Mouse (Mus musculus) G1E (cell line): Measurements from ENCODE around the gene Cacna1a. TPM values are rescaled to one million over a fixed set of nuclear protein-coding genes. Genes with fewer than 3 reads are reported as not detected.

Source experiments
- ATAC-seq: 2 replicates; pipeline ENCODE4 v1.8.0; 2016; ENCODE audit warnings: mild to moderate bottlenecking; ENCODE audit not compliant: insufficient number of reproducible peaks, poor library complexity, low FRiP score, severe bottlenecking; ENCODE audit errors: extremely low read depth
- DNase-seq: peaks from one replicate; pipeline ENCODE4 v3.0.0; 2012; ENCODE audit warnings: low spot score
- H3K27me3 ChIP-seq: 2 replicates; pipeline ENCODE4 v1.6.1; 2012; ENCODE audit warnings: mild to moderate bottlenecking, low read length, inconsistent platforms; ENCODE audit not compliant: insufficient read depth
- H3K36me3 ChIP-seq: replicated peaks from 2 replicates; pipeline ENCODE3; 2012; ENCODE audit warnings: mild to moderate bottlenecking, inconsistent platforms
- H3K4me1 ChIP-seq: 2 replicates; pipeline ENCODE4 v1.6.1; 2012; ENCODE audit warnings: low read depth, low read length, inconsistent platforms, mixed read lengths; ENCODE audit not compliant: insufficient read depth
- H3K4me3 ChIP-seq: 2 replicates; pipeline ENCODE4 v1.5.1; 2012; ENCODE audit warnings: low read depth, mild to moderate bottlenecking, inconsistent platforms, low read length, moderate library complexity, mixed read lengths
- H3K9me3 ChIP-seq: replicated peaks from 2 replicates; pipeline ENCODE4 v1.6.1; 2012; ENCODE audit warnings: inconsistent platforms
- CTCF ChIP-seq: IDR thresholded peaks from 2 replicates; pipeline ENCODE4 v1.5.1; 2012; ENCODE audit warnings: low read depth, low read length, inconsistent platforms, mixed read lengths
- GATA1 ChIP-seq: IDR thresholded peaks from 2 replicates; pipeline ENCODE4 v1.6.1; 2012; ENCODE audit warnings: borderline replicate concordance, low read length, inconsistent platforms, mixed read lengths
- GATA2 ChIP-seq: IDR thresholded peaks from 2 replicates; pipeline ENCODE4 v1.6.1; 2012; ENCODE audit warnings: low read depth, low read length, inconsistent platforms, borderline replicate concordance
- POLR2AphosphoS5 ChIP-seq: IDR thresholded peaks from 2 replicates; pipeline ENCODE4 v1.6.1; 2012; ENCODE audit warnings: low read depth, low read length, inconsistent platforms; ENCODE audit not compliant: insufficient replicate concordance
- TAL1 ChIP-seq: conservative IDR thresholded peaks from 2 replicates; pipeline ENCODE4 v1.6.1; 2012; ENCODE audit warnings: low read depth, low read length, inconsistent platforms, mixed read lengths
- polyA plus RNA-seq: library from polyadenylated mRNA; stranded (reverse); fragments of >175 nt; gene quantifications from 2 replicates; pipeline ENCODE4 v1.2.3, GENCODE M21; 2012
- total RNA-seq, 2 experiments: library from RNA; stranded (forward) in 1 of 2; stranded (reverse) in 1 of 2; fragments of 200-1000 nt in 1 of 2; fragments of >200 nt in 1 of 2; fragmentation: Nextera tagmentation in 1 of 2; gene quantifications; 2 replicates each; pipeline ENCODE4 v1.2.3; 2014 to 2017

Gene Cacna1a
- total and polyA plus RNA-seq, 3 experiments, result 0.23 to 31.7 (median 1.0) TPM

DNA sequence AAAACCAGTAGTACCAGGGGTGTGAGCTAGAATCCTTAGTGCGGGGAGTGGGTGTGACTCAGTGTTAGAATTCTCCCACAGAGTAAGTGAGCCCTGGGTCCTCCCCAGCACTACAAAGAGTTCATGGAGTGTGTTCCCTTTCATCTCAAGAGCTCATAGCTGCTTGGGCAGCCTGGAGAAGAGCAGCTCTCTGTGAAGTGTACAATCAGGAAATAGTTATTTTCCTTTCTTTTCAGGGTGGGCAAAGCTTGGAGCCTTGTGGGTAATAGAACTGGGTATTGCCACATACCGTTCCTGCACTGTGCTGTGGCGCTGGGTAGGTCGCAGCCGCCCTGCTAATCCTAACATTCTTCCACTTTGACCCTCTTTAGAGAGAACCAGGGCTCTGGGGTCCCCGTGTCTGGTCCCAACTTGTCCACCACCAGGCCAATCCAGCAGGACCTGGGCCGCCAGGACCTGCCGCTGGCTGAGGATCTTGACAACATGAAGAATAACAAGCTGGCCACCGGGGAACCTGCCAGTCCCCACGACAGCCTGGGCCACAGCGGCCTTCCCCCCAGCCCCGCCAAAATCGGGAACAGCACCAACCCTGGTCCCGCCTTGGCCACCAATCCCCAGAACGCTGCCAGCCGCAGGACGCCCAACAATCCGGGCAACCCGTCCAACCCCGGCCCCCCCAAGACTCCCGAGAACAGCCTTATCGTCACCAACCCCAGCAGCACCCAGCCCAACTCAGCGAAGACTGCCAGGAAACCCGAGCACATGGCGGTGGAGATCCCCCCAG is 177.5 kb downstream of the Cacna1a start:
- no peak for DNase-seq
- no peak overlapping the region for H3K4me3 ChIP-seq
- H3K4me1 ChIP-seq, result peaks cover 12% of the 10 kb centered on the region
- H3K36me3 ChIP-seq, result no peaks in the 10 kb centered on the region
- ATAC-seq, result no peak
- no peaks in the 10 kb centered on the region for H3K9me3 ChIP-seq
- H3K27me3 ChIP-seq, result peaks cover 6% of the 10 kb centered on the region; the same call in 1 of the 2 replicates
- TF ChIP-seq GATA1, result no peak
- TF ChIP-seq CTCF, result no peak
- no peak for TF ChIP-seq POLR2AphosphoS5
- no peak for TF ChIP-seq GATA2
- no peak for TF ChIP-seq TAL1

DNA sequence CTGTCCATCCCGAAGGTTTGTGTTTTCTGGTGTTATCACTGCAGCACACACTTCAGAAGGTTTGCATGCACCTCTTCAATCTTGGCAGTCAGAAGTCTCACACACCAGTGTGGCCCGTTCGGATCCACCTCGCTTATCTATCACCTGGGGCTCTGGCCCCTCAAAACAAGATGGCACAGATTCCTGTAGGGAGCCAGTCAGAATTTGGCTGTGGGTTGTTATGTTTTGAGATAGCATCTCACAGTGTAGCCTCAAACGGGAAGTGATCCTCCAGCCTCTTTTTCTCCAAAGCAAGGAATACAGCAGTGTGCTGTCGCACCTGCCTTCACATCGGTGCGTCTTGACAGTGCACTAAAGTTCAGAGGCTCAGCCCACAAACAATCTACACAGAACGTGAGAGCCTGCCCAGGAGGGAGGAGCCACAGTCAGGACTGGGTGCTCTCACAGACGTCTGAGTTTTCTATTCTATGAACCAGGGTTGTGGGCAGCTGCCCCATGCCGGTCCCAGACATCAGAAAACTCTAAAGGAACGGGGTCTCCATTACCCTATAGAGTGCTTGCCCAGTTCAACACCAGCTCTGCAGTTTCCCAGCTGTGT is 178.7 kb downstream of the Cacna1a start:
- Histone ChIP-seq H3K27me3 (peaks cover 6% of the 10 kb centered on the region; the same call in 1 of the 2 replicates), H3K36me3 (no peaks in the 10 kb centered on the region), H3K9me3 (no peaks in the 10 kb centered on the region), H3K4me3 (no peak overlapping the region), H3K4me1 (peaks cover 9% of the 10 kb centered on the region)
- DNase-seq (no peak), ATAC-seq (no peak)
- TF ChIP-seq GATA2, result no peak
- no peak for TF ChIP-seq GATA1
- TF ChIP-seq CTCF, result no peak
- no peak for TF ChIP-seq TAL1
- no peak for TF ChIP-seq POLR2AphosphoS5

DNA sequence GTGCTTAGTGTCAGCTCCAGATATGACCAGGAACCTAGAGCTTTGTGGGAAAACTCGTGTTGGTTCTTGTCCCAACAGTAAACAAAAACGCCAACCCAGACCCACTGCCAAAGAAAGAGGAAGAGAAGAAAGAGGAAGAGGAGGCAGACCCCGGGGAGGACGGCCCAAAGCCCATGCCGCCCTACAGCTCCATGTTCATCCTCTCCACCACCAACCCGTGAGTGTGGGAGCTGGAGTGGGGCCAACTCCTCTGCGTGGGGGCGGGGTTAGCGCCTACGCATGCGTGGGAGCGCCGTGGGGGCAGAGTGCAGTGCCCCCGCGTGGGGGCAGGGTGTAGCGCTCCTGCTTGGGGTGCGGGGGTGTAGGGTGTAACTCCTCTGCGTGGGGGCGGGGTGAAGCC is 179.3 kb downstream of the Cacna1a start:
- TF ChIP-seq TAL1 (no peak), CTCF (no peak), GATA1 (no peak), POLR2AphosphoS5 (no peak), GATA2 (no peak)
- no peaks in the 10 kb centered on the region for H3K9me3 ChIP-seq
- no peaks in the 10 kb centered on the region for H3K36me3 ChIP-seq
- H3K27me3 ChIP-seq, result peaks cover 6% of the 10 kb centered on the region; the same call in 1 of the 2 replicates
- H3K4me3 ChIP-seq, result no peak overlapping the region; the same call in 1 of the 2 replicates
- no peak for DNase-seq
- ATAC-seq, result no peak
- peaks cover 9% of the 10 kb centered on the region for H3K4me1 ChIP-seq

DNA sequence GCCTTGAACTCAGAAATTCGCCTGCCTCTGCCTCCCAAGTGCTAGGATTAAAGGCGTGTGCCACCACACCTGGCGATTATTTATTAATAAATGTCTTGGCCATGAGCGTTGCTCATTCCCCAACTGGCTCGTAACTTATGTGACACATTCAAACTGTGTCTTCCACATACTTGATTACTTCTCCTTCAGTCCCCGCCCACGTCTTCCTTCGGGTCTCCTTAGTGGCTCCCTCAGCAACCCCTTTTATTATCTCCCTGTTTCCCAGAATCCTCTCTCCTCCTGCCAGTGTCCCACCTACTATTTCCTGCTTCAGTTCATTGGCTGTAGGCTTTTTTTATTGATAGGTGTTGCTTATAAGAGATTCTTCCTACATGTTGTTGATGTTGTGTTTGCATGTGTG is 180.5 kb downstream of the Cacna1a start:
- Histone ChIP-seq H3K4me3 (no peak overlapping the region), H3K27me3 (peaks cover 9% of the 10 kb centered on the region), H3K36me3 (no peaks in the 10 kb centered on the region), H3K4me1 (peaks cover 9% of the 10 kb centered on the region), H3K9me3 (no peaks in the 10 kb centered on the region)
- ATAC-seq, result no peak
- TF ChIP-seq CTCF (no peak), GATA2 (no peak), GATA1 (no peak)
- no peak for DNase-seq

DNA sequence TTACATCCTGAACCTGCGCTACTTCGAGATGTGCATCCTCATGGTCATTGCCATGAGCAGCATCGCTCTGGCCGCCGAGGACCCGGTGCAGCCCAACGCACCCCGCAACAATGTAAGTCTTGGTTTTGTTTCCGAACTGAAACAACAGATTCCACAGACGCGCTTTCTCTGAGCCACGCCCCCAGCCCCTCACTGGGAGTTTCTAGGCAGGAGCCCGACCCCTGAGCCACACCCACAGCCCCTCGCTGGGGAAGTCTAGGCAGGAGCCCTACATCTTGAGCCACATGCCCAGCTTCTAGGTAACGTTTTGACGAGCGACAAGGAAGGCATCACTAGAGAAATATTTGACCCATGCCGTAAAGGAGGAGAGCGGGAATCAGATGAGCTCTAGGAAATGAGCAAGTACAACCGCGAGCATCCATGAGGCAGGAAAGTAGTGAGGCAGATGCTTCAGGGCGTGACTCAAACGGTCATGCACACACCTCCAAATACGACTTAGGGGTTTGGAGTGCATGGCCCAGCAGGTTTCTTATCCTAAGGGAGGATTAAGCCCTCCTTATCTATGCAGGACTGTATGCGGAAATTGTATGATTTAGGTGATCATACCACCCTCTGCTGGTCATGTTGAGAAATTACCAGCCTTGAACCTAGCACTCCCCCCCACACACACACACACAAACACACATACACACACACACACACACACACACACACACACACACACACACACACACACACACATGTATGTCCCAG is 181.9 kb downstream of the Cacna1a start:
- no peak overlapping the region for H3K4me3 ChIP-seq
- DNase-seq (no peak), ATAC-seq (no peak)
- TF ChIP-seq TAL1, result no peak
- no peak for TF ChIP-seq POLR2AphosphoS5
- no peak for TF ChIP-seq CTCF
- TF ChIP-seq GATA1, result no peak
- no peak for TF ChIP-seq GATA2
- peaks cover 9% of the 10 kb centered on the region for H3K4me1 ChIP-seq
- no peaks in the 10 kb centered on the region for H3K9me3 ChIP-seq
- no peaks in the 10 kb centered on the region for H3K36me3 ChIP-seq
- peaks cover 17% of the 10 kb centered on the region for H3K27me3 ChIP-seq

DNA sequence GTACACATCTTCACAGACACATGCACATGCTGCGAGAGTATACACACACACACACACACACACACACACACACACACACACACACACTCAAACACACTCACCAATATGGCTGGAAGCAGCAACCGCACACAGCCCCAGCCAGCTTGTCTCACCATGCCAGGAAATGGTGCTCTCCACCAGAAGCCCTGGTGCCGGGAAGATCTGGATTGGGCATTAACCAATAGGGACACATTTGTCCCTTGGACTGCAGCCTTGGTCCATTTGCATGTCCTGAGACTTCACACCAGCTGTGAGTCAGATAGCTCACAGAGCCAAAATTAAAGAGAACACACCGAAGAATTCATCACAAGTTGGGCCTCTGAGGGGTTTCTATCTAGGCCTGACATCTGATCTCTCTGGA is 189.2 kb downstream of the Cacna1a start:
- TF ChIP-seq GATA2 (no peak), CTCF (no peak), GATA1 (no peak), TAL1 (no peak), POLR2AphosphoS5 (no peak)
- H3K4me1 ChIP-seq, result no peaks in the 10 kb centered on the region
- no peak overlapping the region for H3K4me3 ChIP-seq
- ATAC-seq (no peak), DNase-seq (no peak)
- H3K27me3 ChIP-seq, result peaks cover 32% of the 10 kb centered on the region
- H3K36me3 ChIP-seq, result no peaks in the 10 kb centered on the region
- no peaks in the 10 kb centered on the region for H3K9me3 ChIP-seq
